Comparison of ENCODE assay signal across 24 mouse cellular contexts in genomic region chr7:13380588-13380987, GRCm38 (mm10). TPM values are rescaled to one million over a fixed set of nuclear protein-coding genes. Genes with fewer than 3 reads are reported as not detected.
"Had no signal": no experiment of that assay in that cellular context is flagged by ENCODE, and none has a peak within 500 bp of the region (broad histone marks: within the 10 kb centered on the region; RNA-seq: fewer than 3 reads in every experiment).

No protein-coding gene starts in this region.

- DNase-seq: lung, adult 18-20 months; lung, embryonic 14.5 days; lung, postnatal 10 days; lung, postnatal 36 days; right cerebral cortex, postnatal 14 days; thymus, adult 18-20 months; thymus, postnatal 14 days; thymus, postnatal 36 days had no signal

- ATAC-seq: midbrain, embryonic 13.5 days; midbrain, embryonic 15.5 days had no signal

RNA-seq across cellular contexts. Expression of gene Cabp5, which starts 17.3 kb away (rescaled TPM):
- total RNA-seq: megakaryocyte progenitor cell, adult 5-6 weeks; midbrain, postnatal 0 days; monocyte, adult 5-6 weeks; neutrophil, adult 5-6 weeks had no signal
- polyA plus RNA-seq: liver, embryonic 16.5 days; lung, embryonic 14.5 days; lung, embryonic 16.5 days; macrophage; midbrain, embryonic 11.5 days; midbrain, postnatal 0 days; neural tube, embryonic 12.5 days; neural tube, embryonic 14.5 days; spleen, adult 2 months; stomach, embryonic 15.5 days; stomach, postnatal 0 days; thymus, postnatal 0 days had no signal

RNA-seq across cellular contexts. Expression of gene Pla2g4c, which starts 56.1 kb away (rescaled TPM):
- total RNA-seq: monocyte, adult 5-6 weeks had no signal
- polyA plus RNA-seq: macrophage had no signal
